Mouse (Mus musculus) intestine, postnatal 0 days (tissue): ENCODE data around the gene Uba52. TPM values are rescaled to one million over a fixed set of nuclear protein-coding genes. Genes with fewer than 3 reads are reported as not detected.
A peak's percentile ranks its signal among the peaks of the same experiment; 100 is the strongest.

Experiments
- ATAC-seq: fragments of 200-750 bp; cut with Nextera tagmentation; 2 replicates; pipeline ENCODE4 v1.8.0; 2017; ENCODE audit warnings: mild to moderate bottlenecking, moderate TSS enrichment, moderate library complexity
- H3K27ac ChIP-seq: fragments of 300-500 bp; sonication (generic); 2 replicates; pipeline ENCODE4 v1.5.1; 2014; ENCODE audit warnings: mild to moderate bottlenecking, low read depth, low read length, moderate library complexity
- H3K27me3 ChIP-seq: fragments of 300-500 bp; sonication (generic); replicated peaks from 2 replicates; pipeline ENCODE4 v1.6.1; 2014; ENCODE audit warnings: low read length, mixed read lengths; ENCODE audit not compliant: control insufficient read depth, insufficient read depth
- H3K36me3 ChIP-seq: fragments of 300-500 bp; sonication (generic); 2 replicates; pipeline ENCODE4 v1.6.1; 2014; ENCODE audit warnings: mild to moderate bottlenecking, moderate library complexity; ENCODE audit not compliant: control insufficient read depth, insufficient read depth
- H3K4me1 ChIP-seq: fragments of 300-500 bp; sonication (generic); replicated peaks from 2 replicates; pipeline ENCODE4 v1.6.1; 2014; ENCODE audit warnings: antibody characterized with exemption, low read length, mixed read lengths; ENCODE audit not compliant: control insufficient read depth, insufficient read depth
- H3K4me2 ChIP-seq: fragments of 300-500 bp; sonication (generic); replicated peaks from 2 replicates; pipeline ENCODE4 v1.6.1; 2014; ENCODE audit warnings: low read depth, mild to moderate bottlenecking, moderate library complexity
- H3K4me3 ChIP-seq: fragments of 300-500 bp; sonication (generic); 2 replicates; pipeline ENCODE4 v1.5.1; 2014; ENCODE audit warnings: low read depth, low read length
- H3K9ac ChIP-seq: fragments of 300-500 bp; sonication (generic); 2 replicates; pipeline ENCODE4 v1.6.1; 2014; ENCODE audit warnings: mild to moderate bottlenecking, low read depth, low read length
- H3K9me3 ChIP-seq: fragments of 300-500 bp; sonication (generic); 2 replicates; pipeline ENCODE4 v1.6.1; 2016; ENCODE audit warnings: mixed run types; ENCODE audit not compliant: control insufficient read depth
- CTCF ChIP-seq: sonication (generic); IDR thresholded peaks from 2 replicates; pipeline ENCODE4 v1.5.1; 2016; ENCODE audit warnings: low read depth, mild to moderate bottlenecking, control low read depth, antibody characterized with exemption, moderate library complexity
- WGBS: fragments of 180-500 bp; shearing (Covaris S2); extraction: QIAGEN DNeasy Blood & Tissue Kit; methylation state at CpG from one replicate; pipeline ENCODE4 v1.1.7; 2014; 5-methylcytosine and 5-hydroxymethylcytosine counted together
- polyA plus RNA-seq: library from polyadenylated mRNA; unstranded; fragments of >200 nt; fragmentation: Nextera tagmentation; extraction: Ambion mirVana; gene quantifications from 2 replicates; pipeline ENCODE4 v1.2.1, GENCODE M21; 2015

Gene Uba52
- polyA plus RNA-seq, 1 experiment from 2014 or later = 863 TPM

DNA sequence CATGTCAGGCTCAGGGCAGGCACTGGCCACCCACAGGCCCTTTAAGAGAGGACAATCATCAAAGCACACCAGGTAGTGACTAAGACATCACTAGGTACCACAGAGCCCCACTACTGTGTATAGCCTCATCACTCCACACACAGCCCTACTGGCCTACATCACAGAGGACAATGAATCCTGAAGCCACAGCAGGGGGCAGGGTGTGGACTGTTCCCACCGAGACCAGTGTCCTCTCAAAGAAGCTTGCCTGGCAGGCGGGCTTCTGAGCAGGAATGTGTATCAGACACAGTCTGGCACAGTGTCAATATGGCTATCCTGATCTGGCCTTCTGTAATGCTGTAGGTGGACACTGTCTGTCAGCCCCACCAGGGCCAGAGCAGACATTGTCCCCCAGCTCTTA lies 40.7 kb downstream of the Uba52 start:
- Histone ChIP-seq H3K36me3 (peaks cover 7% of the 10 kb centered on the region; the same call in 1 of the 2 replicates), H3K9ac (no peak overlapping the region), H3K9me3 (no peaks in the 10 kb centered on the region), H3K27me3 (no peaks in the 10 kb centered on the region), H3K27ac (peak overlapping the region; percentile 60; the same call in 1 of the 2 replicates), H3K4me1 (peaks cover 5% of the 10 kb centered on the region), H3K4me2 (peak overlapping the region; percentile 37), H3K4me3 (no peak overlapping the region)
- TF ChIP-seq CTCF = 0 out of 2 replicates have a peak, but pooled peaks have one; percentile 6
- no peak for ATAC-seq
- WGBS = 63% methylated on average over 2 of the region's 2 CpGs

DNA sequence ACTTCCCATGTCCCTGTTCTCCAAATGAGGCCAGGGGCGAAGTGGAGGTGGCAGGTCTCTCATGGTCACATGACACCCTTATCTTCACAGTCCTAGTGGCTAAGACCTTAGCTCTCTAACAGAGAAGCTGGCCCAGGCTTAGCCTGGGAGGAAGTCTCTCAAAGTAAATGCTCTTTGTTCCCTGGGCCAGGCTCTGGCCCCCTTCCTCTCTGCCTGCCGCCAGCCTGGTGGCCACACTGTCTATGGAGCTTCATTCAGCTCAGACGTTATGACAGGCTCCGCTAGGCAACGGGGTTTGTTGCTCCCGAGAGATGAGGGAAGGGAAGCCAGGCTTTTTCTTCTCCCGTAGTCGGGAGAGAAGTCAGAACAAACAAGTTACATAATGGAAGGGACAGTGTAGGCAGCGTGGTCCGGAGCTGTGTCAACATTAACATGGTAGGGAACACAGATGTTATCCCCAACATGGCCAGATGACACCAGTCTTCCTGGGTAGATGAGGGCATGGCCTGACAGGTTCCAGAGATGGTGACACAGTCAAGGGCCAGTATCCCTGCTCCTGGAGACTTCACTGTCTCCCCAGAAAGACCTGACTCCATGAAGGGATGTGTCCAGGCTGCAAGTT lies 41.2 kb downstream of the Uba52 start:
- 28% methylated on average over 10 of the region's 10 CpGs for WGBS
- Histone ChIP-seq H3K9me3 (no peaks in the 10 kb centered on the region), H3K36me3 (peaks cover 7% of the 10 kb centered on the region; the same call in 1 of the 2 replicates), H3K4me1 (peaks cover 5% of the 10 kb centered on the region), H3K4me2 (peak overlapping the region; percentile 37), H3K9ac (no peak overlapping the region), H3K27ac (peak overlapping the region; percentile 60), H3K27me3 (no peaks in the 10 kb centered on the region), H3K4me3 (no peak overlapping the region)
- no peak for TF ChIP-seq CTCF
- peak; percentile 71 for ATAC-seq

DNA sequence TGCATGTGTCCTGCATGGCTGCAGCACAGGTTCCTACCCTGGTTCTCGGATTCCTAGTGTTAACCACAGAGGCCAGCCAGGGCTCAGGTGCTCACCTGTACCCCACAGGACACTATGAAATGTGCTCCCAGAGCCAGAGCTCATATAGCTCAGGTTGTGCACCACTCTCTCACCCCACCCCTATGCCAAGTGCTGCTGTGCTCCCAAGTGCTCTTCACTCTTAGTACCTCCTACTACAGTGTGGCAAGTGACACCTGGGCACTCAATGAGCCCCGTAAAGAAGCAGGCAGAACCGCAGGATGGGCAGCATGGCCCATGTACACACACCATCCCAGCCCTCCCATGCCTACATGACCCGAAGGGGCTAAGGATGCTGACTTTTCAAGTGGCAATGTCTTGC lies 41.9 kb downstream of the Uba52 start:
- no peaks in the 10 kb centered on the region for H3K27me3 ChIP-seq
- TF ChIP-seq CTCF = no peak
- 85% methylated on average over 4 of the region's 4 CpGs for WGBS
- no peaks in the 10 kb centered on the region for H3K9me3 ChIP-seq
- H3K4me2 ChIP-seq = no peak overlapping the region
- no peak for ATAC-seq
- no peak overlapping the region for H3K27ac ChIP-seq
- H3K9ac ChIP-seq = no peak overlapping the region
- H3K36me3 ChIP-seq = peaks cover 7% of the 10 kb centered on the region; the same call in 1 of the 2 replicates
- no peak overlapping the region for H3K4me3 ChIP-seq
- peaks cover 5% of the 10 kb centered on the region for H3K4me1 ChIP-seq

DNA sequence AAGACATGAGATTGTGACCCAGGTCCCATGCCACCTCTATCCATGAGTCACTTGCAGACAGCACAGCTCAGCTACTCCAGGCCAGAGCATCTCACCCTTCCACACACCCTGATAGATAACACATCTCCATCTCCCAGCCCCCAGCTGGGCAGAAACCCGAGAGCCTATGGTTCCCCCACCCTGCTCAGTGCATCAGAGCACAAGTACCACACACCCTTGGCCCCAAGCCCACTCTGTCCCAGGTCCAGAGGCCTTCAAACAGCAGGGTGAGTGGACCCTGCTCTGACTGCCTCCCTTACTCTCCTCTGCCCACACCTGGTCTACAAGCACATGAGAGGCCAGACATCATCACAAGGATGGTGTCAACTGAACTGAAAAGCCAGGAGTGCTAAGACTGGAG lies 42.7 kb downstream of the Uba52 start:
- WGBS = 57% methylated on average over 1 of the region's 1 CpGs
- Histone ChIP-seq H3K4me2 (no peak overlapping the region), H3K9ac (no peak overlapping the region), H3K4me3 (no peak overlapping the region), H3K4me1 (peaks cover 5% of the 10 kb centered on the region), H3K36me3 (peaks cover 7% of the 10 kb centered on the region; the same call in 1 of the 2 replicates), H3K27me3 (no peaks in the 10 kb centered on the region), H3K9me3 (no peaks in the 10 kb centered on the region), H3K27ac (no peak overlapping the region)
- no peak for TF ChIP-seq CTCF
- ATAC-seq = no peak

DNA sequence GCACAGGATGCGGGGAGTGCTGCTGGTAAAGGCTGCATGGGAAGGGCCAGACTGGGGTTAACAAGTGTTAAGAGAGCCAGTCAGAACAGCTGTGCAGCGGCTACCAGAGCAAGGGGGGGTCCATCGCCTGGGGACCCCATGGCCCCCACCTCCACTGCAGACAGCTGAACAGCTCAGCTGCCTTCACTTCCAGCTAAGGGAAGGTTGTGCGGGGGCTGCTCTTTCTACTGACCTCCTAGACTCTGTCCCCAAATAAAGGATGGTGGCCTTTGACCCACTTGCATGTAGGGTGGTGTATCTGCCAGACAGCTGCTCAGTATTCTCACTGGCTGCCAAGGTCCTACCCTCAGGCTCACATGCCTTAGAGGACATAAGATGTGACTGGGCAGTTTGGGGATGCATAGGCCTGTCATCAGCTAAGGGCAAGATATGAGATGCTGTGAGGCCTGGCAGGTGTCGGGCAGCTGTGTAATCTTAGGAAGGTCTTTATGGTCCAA lies 43.3 kb downstream of the Uba52 start:
- TF ChIP-seq CTCF = no peak
- Histone ChIP-seq H3K4me2 (no peak overlapping the region), H3K9me3 (no peaks in the 10 kb centered on the region), H3K4me1 (peaks cover 5% of the 10 kb centered on the region), H3K27ac (no peak overlapping the region), H3K27me3 (no peaks in the 10 kb centered on the region), H3K4me3 (no peak overlapping the region), H3K36me3 (peaks cover 7% of the 10 kb centered on the region; the same call in 1 of the 2 replicates), H3K9ac (no peak overlapping the region)
- WGBS = 59% methylated on average over 5 of the region's 5 CpGs
- ATAC-seq = no peak

DNA sequence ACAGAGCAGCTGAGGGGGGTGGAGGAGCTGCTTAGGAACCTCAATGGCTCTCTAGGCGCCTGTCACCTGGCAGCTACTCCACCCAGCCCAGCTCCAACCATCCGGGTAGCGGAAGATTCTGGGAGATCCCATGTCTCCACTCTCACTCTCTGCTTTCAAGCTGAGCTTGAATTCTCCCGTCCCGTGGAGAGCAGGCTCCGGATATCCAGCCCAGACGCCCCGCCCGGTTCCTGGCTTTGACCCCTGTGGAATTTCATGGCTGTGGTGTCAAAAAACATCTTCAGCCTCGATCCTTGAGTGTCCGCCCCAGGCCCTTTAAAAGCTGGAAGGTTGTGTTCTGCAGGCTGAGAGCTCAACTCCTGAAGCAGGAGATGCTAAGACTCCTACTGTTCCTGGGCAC lies 43.8 kb downstream of the Uba52 start:
- no peak overlapping the region for H3K9ac ChIP-seq
- H3K4me2 ChIP-seq = no peak overlapping the region
- no peak for ATAC-seq
- H3K4me3 ChIP-seq = no peak overlapping the region
- no peak overlapping the region for H3K27ac ChIP-seq
- H3K4me1 ChIP-seq = peaks cover 5% of the 10 kb centered on the region
- H3K36me3 ChIP-seq = peaks cover 7% of the 10 kb centered on the region; the same call in 1 of the 2 replicates
- no peaks in the 10 kb centered on the region for H3K27me3 ChIP-seq
- H3K9me3 ChIP-seq = no peaks in the 10 kb centered on the region
- TF ChIP-seq CTCF = no peak
- 53% methylated on average over 11 of the region's 11 CpGs for WGBS
